Mouse (Mus musculus) thymus, postnatal 14 days (tissue): Measurements from ENCODE around the gene 4930412O13Rik.

Experiments used
- DNase-seq: peaks from one replicate; pipeline ENCODE4 v3.0.0; 2021

4930412O13Rik gene

DNA sequence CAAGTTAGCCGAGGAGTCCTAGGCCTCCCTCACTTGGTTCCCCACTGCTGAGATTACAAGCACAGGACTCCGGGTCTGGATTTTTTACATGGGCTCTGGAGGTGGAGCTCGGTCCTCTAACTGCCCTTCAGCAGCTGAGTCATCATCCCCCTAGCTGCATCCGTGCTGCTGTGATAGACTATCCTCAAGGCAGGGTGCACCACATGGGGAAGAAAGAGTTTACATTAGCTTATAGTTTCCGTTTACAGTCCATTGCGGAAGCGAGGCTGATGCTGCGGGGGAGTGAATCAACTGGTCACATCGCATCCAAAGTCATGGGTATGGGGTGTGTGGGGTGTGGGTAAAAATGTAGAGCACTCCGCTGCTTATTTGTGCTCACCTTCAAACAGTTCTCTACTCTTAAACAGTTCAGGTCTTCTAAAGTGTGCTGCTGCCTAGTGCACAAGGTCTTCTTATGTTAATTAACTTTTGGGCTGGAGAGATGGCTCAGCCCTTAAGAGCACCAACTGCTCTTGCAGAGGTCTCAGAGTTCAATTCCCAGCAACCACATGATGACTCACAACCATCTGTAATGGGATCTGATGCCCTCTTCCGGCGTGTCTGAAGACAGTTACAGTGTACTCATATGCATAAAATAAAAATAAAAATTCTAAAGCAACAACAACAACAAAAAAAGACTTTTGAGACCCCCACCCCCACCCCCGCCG is 23.0 kb downstream of the 4930412O13Rik start:
- DNase-seq = no peak

GRCm38 (mm10) chr2:9905995-9906394 is 24.9 kb downstream of the 4930412O13Rik start:
- no peak for DNase-seq

DNA sequence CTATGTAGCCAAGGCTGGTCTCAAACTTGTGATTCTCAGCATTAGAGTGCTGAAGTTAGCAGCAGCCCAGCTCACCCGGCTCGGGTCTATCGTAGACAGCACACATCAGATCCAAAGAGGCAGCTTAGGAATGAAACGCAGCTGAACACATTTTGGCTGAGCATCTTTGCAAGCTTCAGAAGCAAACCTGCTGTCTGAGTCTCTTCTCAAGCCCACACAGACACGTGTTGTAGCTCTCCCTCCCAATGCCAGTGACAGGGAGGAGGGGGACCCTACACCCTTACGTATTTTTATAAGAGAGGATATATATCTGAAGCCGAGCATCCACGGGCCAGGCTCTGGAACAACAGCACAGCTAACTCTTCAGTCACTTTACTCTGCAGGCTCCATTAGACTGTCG is 36.5 kb downstream of the 4930412O13Rik start:
- DNase-seq = no peak

DNA sequence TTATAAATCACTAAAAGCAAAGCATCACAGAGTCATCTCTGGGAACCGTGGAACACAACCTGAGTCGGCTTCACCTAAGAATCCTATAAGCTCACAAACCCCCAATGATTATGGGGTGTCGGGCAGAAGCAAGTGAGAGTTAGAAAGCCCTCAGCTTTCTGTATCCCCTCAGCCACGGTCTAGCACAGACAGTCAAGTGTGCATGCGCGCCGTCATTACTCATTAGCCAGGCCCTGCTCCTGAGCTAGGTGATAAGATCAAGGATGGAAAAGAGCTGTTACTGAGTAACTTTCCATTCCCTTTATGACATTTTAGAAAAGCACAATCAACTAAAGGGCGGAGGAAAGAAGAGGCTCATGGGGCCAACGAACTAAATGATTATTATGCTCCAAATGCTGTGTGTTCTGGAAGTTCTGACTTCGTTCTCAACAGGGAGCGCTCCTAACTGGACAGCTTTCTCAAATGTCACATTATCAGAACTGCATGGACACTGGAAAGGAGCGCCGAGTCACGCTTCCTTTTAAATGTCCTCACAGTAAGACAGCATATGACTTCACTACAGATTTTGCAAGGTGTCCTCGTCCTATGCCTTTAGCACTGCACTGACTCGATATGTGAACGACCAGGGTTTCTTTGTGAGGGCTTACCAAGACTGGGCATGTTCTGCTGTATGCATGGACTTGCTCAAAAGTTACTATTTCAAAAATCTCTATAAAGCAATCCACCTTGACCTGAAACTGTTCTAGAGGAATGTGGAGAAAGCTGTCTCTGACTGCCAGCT is 37.8 kb downstream of the 4930412O13Rik start:
- no peak for DNase-seq

DNA sequence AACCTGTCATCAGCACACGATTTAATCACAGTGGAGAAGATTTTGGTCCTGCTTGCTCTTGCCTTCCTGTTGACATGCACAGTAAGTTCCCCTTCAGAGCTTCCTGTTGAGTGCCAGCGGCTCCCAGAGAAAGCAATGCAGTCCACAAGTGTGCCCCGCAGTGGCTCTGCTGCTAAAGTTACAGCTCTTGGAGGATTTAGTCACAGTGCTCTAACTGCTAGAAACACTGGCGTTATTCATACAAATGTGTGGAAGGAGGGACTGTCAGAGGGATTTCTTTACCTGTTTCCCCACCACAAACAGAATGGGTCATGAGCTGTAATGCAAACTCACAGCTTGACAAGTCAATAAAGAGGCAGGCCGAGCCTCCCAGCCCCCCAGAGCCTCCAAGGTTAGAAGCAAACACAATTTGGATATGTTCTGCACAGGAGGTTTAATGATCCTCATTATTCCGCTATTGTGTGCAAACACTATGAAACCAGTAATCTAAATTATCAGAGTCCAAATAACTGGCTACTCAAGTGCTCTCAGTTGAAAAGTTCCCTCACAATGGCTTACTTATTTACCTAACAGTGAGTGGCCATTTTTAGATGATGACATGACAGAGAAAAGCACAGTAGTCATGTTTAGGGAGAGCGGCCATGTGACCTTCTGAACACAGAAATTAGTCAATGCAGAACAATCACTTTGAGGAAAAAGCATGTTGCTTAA is 45.3 kb downstream of the 4930412O13Rik start:
- no peak for DNase-seq

GRCm38 (mm10) chr2:9926905-9927283 is 45.8 kb downstream of the 4930412O13Rik start:
- DNase-seq = no peak
